Mouse (Mus musculus) lung, postnatal 10 days (tissue): ENCODE results near the gene Npepl1.
A peak's percentile ranks its signal among the peaks of the same experiment; 100 is the strongest.

Experiments used
- DNase-seq: peaks from one replicate; pipeline ENCODE4 v3.0.0; 2021

Gene Npepl1

GRCm38 (mm10) chr2:174109991-174110782 is at the start of gene Npepl1:
Gene Npepl1 (plus strand): TSS chr2:174110349.
- peak; percentile 78 for DNase-seq

GRCm38 (mm10) chr2:174061219-174061618 is 48.9 kb upstream of the Npepl1 start:
- DNase-seq: no peak

- DNase-seq: no peak
These were observed 47.1 kb upstream of the Npepl1 start for GRCm38 (mm10) chr2:174063074-174063473.

GRCm38 (mm10) chr2:174063527-174064211 is 46.5 kb upstream of the Npepl1 start:
- no peak for DNase-seq

- DNase-seq: no peak
These were observed 42.2 kb upstream of the Npepl1 start for GRCm38 (mm10) chr2:174067793-174068419.

GRCm38 (mm10) chr2:174069532-174070049 is 40.6 kb upstream of the Npepl1 start:
- DNase-seq: no peak

- no peak for DNase-seq
These were observed 38.7 kb upstream of the Npepl1 start for GRCm38 (mm10) chr2:174071406-174071805.

GRCm38 (mm10) chr2:174073156-174073790 is 36.9 kb upstream of the Npepl1 start:
- no peak for DNase-seq

GRCm38 (mm10) chr2:174074621-174075020 is 35.5 kb upstream of the Npepl1 start:
- DNase-seq: peak; percentile 9

GRCm38 (mm10) chr2:174075072-174075570 is 35.0 kb upstream of the Npepl1 start:
- DNase-seq: peak; percentile 15

GRCm38 (mm10) chr2:174075673-174076432 is 34.3 kb upstream of the Npepl1 start, which contains the start of gene Stx16:
Gene Stx16 (plus strand): TSS chr2:174076308.
- peak; percentile 97 for DNase-seq

GRCm38 (mm10) chr2:174076433-174076824 is 33.7 kb upstream of the Npepl1 start:
- DNase-seq: no peak

GRCm38 (mm10) chr2:174077004-174077695 is 33.0 kb upstream of the Npepl1 start:
- peak; percentile 14 for DNase-seq

- no peak for DNase-seq
These were observed 32.3 kb upstream of the Npepl1 start for GRCm38 (mm10) chr2:174077776-174078338.

GRCm38 (mm10) chr2:174081833-174082232 is 28.3 kb upstream of the Npepl1 start:
- DNase-seq: no peak

- DNase-seq: no peak
These were observed 27.7 kb upstream of the Npepl1 start for GRCm38 (mm10) chr2:174082380-174082918.

- no peak for DNase-seq
These were observed 15.1 kb upstream of the Npepl1 start for GRCm38 (mm10) chr2:174095086-174095485.

- no peak for DNase-seq
These were observed 7.8 kb upstream of the Npepl1 start for GRCm38 (mm10) chr2:174102399-174102798.

- DNase-seq: no peak
These were observed 6.6 kb upstream of the Npepl1 start for GRCm38 (mm10) chr2:174103527-174103926.

GRCm38 (mm10) chr2:174107375-174107774 is 2.8 kb upstream of the Npepl1 start:
- DNase-seq: no peak
